Mouse (Mus musculus) myocyte (in vitro differentiated cells): ENCODE measurements at regions not wholly inside any gene's neighbourhood (a gene's known extent, or its start where the extent isn't known, plus 50 kb on each side); places are given as distances from the start of the nearest gene placed in this dataset.

ENCODE experiments used
- CEBPB ChIP-seq: IDR thresholded peaks from 2 replicates; pipeline ENCODE4 v1.6.1; 2011; ENCODE audit warnings: mild to moderate bottlenecking, moderate library complexity; ENCODE audit not compliant: poor library complexity, insufficient read depth, severe bottlenecking
- E2F4 ChIP-seq: IDR thresholded peaks from one replicate; pipeline ENCODE4 v1.6.1; 2011; ENCODE audit warnings: mild to moderate bottlenecking, control low read depth, moderate library complexity; ENCODE audit not compliant: insufficient read depth
- MYOG ChIP-seq, 3 experiments: IDR thresholded peaks; one replicate each; pipeline ENCODE4 v1.6.1; 2011; ENCODE audit warnings: control low read depth in 2 of 3, low read depth in 2 of 3, mild to moderate bottlenecking in 2 of 3; ENCODE audit not compliant: insufficient read length in 2 of 3, control insufficient read depth in 1 of 3, insufficient read depth in 1 of 3
- POLR2A ChIP-seq: IDR thresholded peaks from one replicate; pipeline ENCODE4 v1.6.1; 2011; ENCODE audit warnings: low read depth, mild to moderate bottlenecking, control low read depth, moderate library complexity; ENCODE audit not compliant: insufficient read length
- POLR2AphosphoS2 ChIP-seq: IDR thresholded peaks from one replicate; pipeline ENCODE4 v1.6.1; 2011; ENCODE audit warnings: low read depth, control low read depth; ENCODE audit not compliant: insufficient read length
- SRF ChIP-seq: IDR thresholded peaks from one replicate; pipeline ENCODE4 v1.6.1; 2011; ENCODE audit warnings: low read depth; ENCODE audit not compliant: control insufficient read depth, insufficient read length
- TCF12 ChIP-seq: IDR thresholded peaks from one replicate; pipeline ENCODE4 v1.6.1; 2011; ENCODE audit warnings: mild to moderate bottlenecking, control low read depth; ENCODE audit not compliant: poor library complexity, insufficient read depth, severe bottlenecking
- USF1 ChIP-seq: IDR thresholded peaks from one replicate; pipeline ENCODE4 v1.6.1; 2011; ENCODE audit warnings: low read depth, mild to moderate bottlenecking, control low read depth, moderate library complexity

DNA sequence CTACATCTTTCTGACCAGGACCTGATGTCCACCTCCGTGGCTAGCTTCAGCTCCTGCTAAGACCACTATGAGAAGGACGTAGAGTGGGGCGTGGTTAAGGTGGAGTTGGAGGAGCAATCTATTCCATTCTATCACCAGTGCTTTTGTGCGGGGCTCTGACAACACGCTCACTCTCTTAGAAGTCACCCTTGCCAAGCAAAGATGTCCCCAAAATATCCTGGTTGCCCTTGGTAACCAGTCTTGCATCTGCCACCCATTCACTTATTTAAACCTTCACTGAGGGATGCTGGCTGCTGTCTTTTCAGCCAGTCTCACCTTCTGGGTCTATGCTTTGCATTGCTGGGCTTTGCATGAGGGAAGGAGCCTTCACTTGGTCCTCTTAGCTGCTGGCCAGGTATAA lies 138.4 kb upstream of the Fam19a5 start:
- TF ChIP-seq POLR2A, result no peak
- TF ChIP-seq CEBPB, result no peak
- no peak for TF ChIP-seq POLR2AphosphoS2
- no peak for TF ChIP-seq E2F4
- TF ChIP-seq MYOG (IDR thresholded peaks at IDR 0.05; ENCODE audit: control insufficient read depth in 1 of 3, insufficient read depth in 1 of 3, insufficient read length in 2 of 3, low read depth in 2 of 3), result no peak
- TF ChIP-seq TCF12, result no peak
- TF ChIP-seq USF1, result no peak
- TF ChIP-seq SRF, result no peak
